Mouse (Mus musculus) liver, embryonic 11.5 days (tissue): ENCODE data around the gene Prdm10. TPM values are rescaled to one million over a fixed set of nuclear protein-coding genes. Genes with fewer than 3 reads are reported as not detected.
A peak's percentile ranks its signal among the peaks of the same experiment; 100 is the strongest.

Experiments
- ATAC-seq: fragments of 200-750 bp; cut with Nextera tagmentation; replicated peaks from 2 replicates; pipeline ENCODE4 v1.8.0; 2017; ENCODE audit warnings: moderate number of reproducible peaks, mild to moderate bottlenecking, moderate TSS enrichment, moderate library complexity; ENCODE audit not compliant: low FRiP score
- DNase-seq: peaks from one replicate; pipeline ENCODE4 v3.0.0-alpha.2; 2017; ENCODE audit warnings: low spot score
- H3K27ac ChIP-seq: fragments of 300-500 bp; sonication (generic); 2 replicates; pipeline ENCODE4 v1.5.1; 2014; ENCODE audit warnings: mild to moderate bottlenecking, low read depth, low read length, control low read depth
- H3K27me3 ChIP-seq: fragments of 300-500 bp; sonication (generic); replicated peaks from 2 replicates; pipeline ENCODE4 v1.6.1; 2014; ENCODE audit warnings: low read length, mixed read lengths; ENCODE audit not compliant: control insufficient read depth, insufficient read depth
- H3K36me3 ChIP-seq: fragments of 300-500 bp; sonication (generic); 2 replicates; pipeline ENCODE4 v1.6.1; 2014; ENCODE audit warnings: mild to moderate bottlenecking, low read length, moderate library complexity, mixed read lengths; ENCODE audit not compliant: control insufficient read depth, insufficient read depth
- H3K4me1 ChIP-seq: fragments of 300-500 bp; sonication (generic); replicated peaks from 2 replicates; pipeline ENCODE4 v1.6.1; 2014; ENCODE audit warnings: low read length, mixed read lengths; ENCODE audit not compliant: control insufficient read depth, insufficient read depth
- H3K4me2 ChIP-seq: fragments of 300-500 bp; sonication (generic); 2 replicates; pipeline ENCODE4 v1.6.1; 2014; ENCODE audit warnings: mild to moderate bottlenecking, control low read depth, moderate library complexity
- H3K4me3 ChIP-seq: fragments of 300-500 bp; sonication (generic); 2 replicates; pipeline ENCODE4 v1.5.1; 2014; ENCODE audit warnings: low read depth, low read length, control low read depth
- H3K9ac ChIP-seq: fragments of 300-500 bp; sonication (generic); 2 replicates; pipeline ENCODE4 v1.6.1; 2014; ENCODE audit warnings: low read depth, low read length, control low read depth
- H3K9me3 ChIP-seq: fragments of 300-500 bp; sonication (generic); 2 replicates; pipeline ENCODE4 v1.6.1; 2016; ENCODE audit warnings: low read length, inconsistent platforms, mixed read lengths; ENCODE audit not compliant: control insufficient read depth
- WGBS: fragments of 180-500 bp; shearing (Covaris S2); extraction: QIAGEN DNeasy Blood & Tissue Kit; methylation state at CpG from one replicate; pipeline ENCODE4 v1.1.7; 2014; 5-methylcytosine and 5-hydroxymethylcytosine counted together
- polyA plus RNA-seq: library from polyadenylated mRNA; unstranded; fragments of >200 nt; fragmentation: Nextera tagmentation; extraction: Ambion mirVana; gene quantifications from 2 replicates; pipeline ENCODE4 v1.2.1, GENCODE M21; 2014

Gene Prdm10
- polyA plus RNA-seq, 1 experiment from 2014 or later = 6.5 TPM

GRCm38 (mm10) chr9:31290201-31290862, 10.0 kb downstream of the Prdm10 start:
- ATAC-seq = no peak
- no peak overlapping the region for H3K9ac ChIP-seq
- H3K36me3 ChIP-seq = no peaks in the 10 kb centered on the region; the same call in 1 of the 2 replicates
- no peaks in the 10 kb centered on the region for H3K9me3 ChIP-seq
- WGBS = 80% methylated on average over 14 of the region's 14 CpGs
- no peaks in the 10 kb centered on the region for H3K27me3 ChIP-seq
- no peak overlapping the region for H3K4me3 ChIP-seq
- no peak overlapping the region for H3K4me2 ChIP-seq
- DNase-seq = no peak
- H3K27ac ChIP-seq = no peak overlapping the region
- peaks cover 3% of the 10 kb centered on the region; the same call in 1 of the 2 replicates for H3K4me1 ChIP-seq

- no peak for DNase-seq
- H3K27ac ChIP-seq = no peak overlapping the region
- H3K9me3 ChIP-seq = no peaks in the 10 kb centered on the region
- H3K9ac ChIP-seq = no peak overlapping the region
- H3K4me3 ChIP-seq = no peak overlapping the region
- ATAC-seq = no peak
- H3K36me3 ChIP-seq = no peaks in the 10 kb centered on the region
- H3K27me3 ChIP-seq = no peaks in the 10 kb centered on the region
- no peak overlapping the region for H3K4me2 ChIP-seq
- 80% methylated on average over 4 of the region's 4 CpGs for WGBS
- peaks cover 3% of the 10 kb centered on the region; the same call in 1 of the 2 replicates for H3K4me1 ChIP-seq
Measured at GRCm38 (mm10) chr9:31291978-31292377, 11.6 kb downstream of the Prdm10 start.

GRCm38 (mm10) chr9:31293208-31293607, 12.9 kb downstream of the Prdm10 start:
- no peak overlapping the region for H3K9ac ChIP-seq
- WGBS = 80% methylated on average over 2 of the region's 2 CpGs
- H3K27me3 ChIP-seq = no peaks in the 10 kb centered on the region
- H3K36me3 ChIP-seq = no peaks in the 10 kb centered on the region
- no peak overlapping the region for H3K4me2 ChIP-seq
- no peaks in the 10 kb centered on the region for H3K9me3 ChIP-seq
- no peak for ATAC-seq
- no peak for DNase-seq
- no peak overlapping the region for H3K4me3 ChIP-seq
- no peak overlapping the region for H3K27ac ChIP-seq
- H3K4me1 ChIP-seq = peaks cover 3% of the 10 kb centered on the region; the same call in 1 of the 2 replicates

- Histone ChIP-seq H3K4me1 (peaks cover 8% of the 10 kb centered on the region), H3K4me2 (no peak overlapping the region), H3K27me3 (no peaks in the 10 kb centered on the region), H3K9ac (no peak overlapping the region), H3K4me3 (no peak overlapping the region), H3K27ac (no peak overlapping the region), H3K36me3 (no peaks in the 10 kb centered on the region), H3K9me3 (no peaks in the 10 kb centered on the region)
- DNase-seq (no peak), ATAC-seq (no peak)
- 77% methylated on average over 2 of the region's 2 CpGs for WGBS
Measured at GRCm38 (mm10) chr9:31295311-31295710, 15.0 kb downstream of the Prdm10 start.

- no peak for ATAC-seq
- H3K27ac ChIP-seq = no peak overlapping the region
- no peak overlapping the region for H3K4me3 ChIP-seq
- no peaks in the 10 kb centered on the region for H3K27me3 ChIP-seq
- H3K36me3 ChIP-seq = no peaks in the 10 kb centered on the region
- no peak overlapping the region for H3K9ac ChIP-seq
- H3K4me2 ChIP-seq = no peak overlapping the region
- DNase-seq = no peak
- 83% methylated on average over 3 of the region's 3 CpGs for WGBS
- no peaks in the 10 kb centered on the region for H3K9me3 ChIP-seq
- peaks cover 15% of the 10 kb centered on the region for H3K4me1 ChIP-seq
Measured at GRCm38 (mm10) chr9:31296293-31296692, 16.0 kb downstream of the Prdm10 start.

- no peak overlapping the region for H3K4me2 ChIP-seq
- peaks cover 22% of the 10 kb centered on the region for H3K4me1 ChIP-seq
- 78% methylated on average over 6 of the region's 6 CpGs for whole genome bisulfite sequencing
- no peaks in the 10 kb centered on the region for H3K36me3 ChIP-seq
- H3K4me3 ChIP-seq = no peak overlapping the region
- ATAC-seq (no peak), DNase-seq (no peak)
- no peaks in the 10 kb centered on the region for H3K27me3 ChIP-seq
- no peak overlapping the region for H3K27ac ChIP-seq
- H3K9me3 ChIP-seq = no peaks in the 10 kb centered on the region
- no peak overlapping the region for H3K9ac ChIP-seq
Measured at GRCm38 (mm10) chr9:31298751-31299150, 18.4 kb downstream of the Prdm10 start.

GRCm38 (mm10) chr9:31300525-31300924, 20.2 kb downstream of the Prdm10 start:
- ATAC-seq = peak; percentile 75
- 54% methylated on average over 5 of the region's 5 CpGs for WGBS
- peak overlapping the region; percentile 23; the same call in 1 of the 2 replicates for H3K4me2 ChIP-seq

GRCm38 (mm10) chr9:31301107-31301506, 20.8 kb downstream of the Prdm10 start:
- H3K36me3 ChIP-seq = no peaks in the 10 kb centered on the region
- ATAC-seq (peak; percentile 59), DNase-seq (no peak)
- no peaks in the 10 kb centered on the region for H3K9me3 ChIP-seq
- H3K9ac ChIP-seq = peak overlapping the region; percentile 51; the same call in 1 of the 2 replicates
- H3K4me2 ChIP-seq = peak overlapping the region; percentile 23; the same call in 1 of the 2 replicates
- no peak overlapping the region for H3K4me3 ChIP-seq
- H3K27ac ChIP-seq = peak overlapping the region; percentile 86
- 24% methylated on average over 5 of the region's 5 CpGs for WGBS
- H3K27me3 ChIP-seq = no peaks in the 10 kb centered on the region
- H3K4me1 ChIP-seq = peaks cover 22% of the 10 kb centered on the region

More at GRCm38 (mm10) chr9:31300525-31300924, 20.2 kb downstream of the Prdm10 start:
- Histone ChIP-seq H3K27me3 (no peaks in the 10 kb centered on the region), H3K4me1 (peaks cover 22% of the 10 kb centered on the region), H3K9ac (no peak overlapping the region), H3K27ac (peak overlapping the region; percentile 86), H3K9me3 (no peaks in the 10 kb centered on the region), H3K4me3 (no peak overlapping the region), H3K36me3 (no peaks in the 10 kb centered on the region)
- DNase-seq = no peak
